Mouse (Mus musculus): ENCODE measurements at regions not wholly inside any gene's neighbourhood (a gene's known extent, or its start where the extent isn't known, plus 50 kb on each side); places are given as distances from the start of the nearest gene placed in this dataset.

DNA sequence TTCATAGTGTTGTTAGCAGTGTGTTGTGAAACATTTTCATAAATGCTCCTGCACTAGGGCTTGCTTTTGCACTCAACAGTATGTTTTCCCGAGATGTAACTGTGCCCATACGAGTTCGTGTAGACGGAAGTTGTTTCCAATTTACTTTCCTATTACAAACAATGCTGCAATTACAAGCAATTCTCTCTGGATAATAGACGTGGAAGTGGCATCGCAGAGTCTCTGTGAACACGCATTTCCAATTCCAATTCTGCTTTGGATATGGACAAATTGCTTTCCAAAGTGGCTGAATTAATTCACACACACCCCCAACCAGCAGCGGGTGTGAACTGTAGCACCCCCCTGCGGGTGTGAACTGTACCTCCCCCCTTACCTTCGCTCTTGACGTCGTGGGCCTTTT is 250.9 kb upstream of the Dio3 start:
- dilution Hi-C loops (cut with MboI; ENCODE audit: extremely low pct_ligation_motif_present, extremely low pct_unique_long_range_greater_than_20kb, low sequenced_read_pairs), result no loop called here
- H3K27ac ChIP-seq (ENCODE audit: insufficient read depth, low read depth), result no peak overlapping the region
- no peaks in the 10 kb centered on the region for H3K4me1 ChIP-seq (ENCODE audit: control insufficient read depth in 1 of 2, insufficient read depth in 2 of 2)
- no peak overlapping the region for H3K9ac ChIP-seq (ENCODE audit: insufficient read depth, low read depth)
- H3K36me3 ChIP-seq (replicated peaks in 1 of 2; ENCODE audit: control insufficient read depth in 1 of 2, insufficient read depth in 1 of 2, low read length in 1 of 2), result no peaks in the 10 kb centered on the region
- no peak for DNase-seq (ENCODE audit: extremely low read depth)
- H3K4me2 ChIP-seq (ENCODE audit: insufficient read depth, low read depth, poor library complexity, severe bottlenecking), result no peak overlapping the region
- peaks cover 90% of the 10 kb centered on the region for H3K9me3 ChIP-seq (replicated peaks; ENCODE audit: low read length)
- no peaks in the 10 kb centered on the region for H3K79me2 ChIP-seq (replicated peaks; ENCODE audit: control insufficient read depth, extremely low read depth, insufficient read depth, poor library complexity, severe bottlenecking)
- in situ Hi-C loops (cut with MboI; ENCODE audit: low pct_ligation_motif_present, low pct_unique_long_range_greater_than_20kb, low sequenced_read_pairs), result loop anchor here (25.0 kb wide), 1 partner anchor 359 kb away; no protein-coding TSS in a partner anchor
- no peak overlapping the region for H3K4me3 ChIP-seq (replicated peaks in 1 of 3; ENCODE audit: low read depth in 2 of 3, low read length in 2 of 3, poor library complexity in 1 of 3)
- TF ChIP-seq MXI1 (IDR thresholded peaks at IDR 0.05; ENCODE audit: low read depth, low read length) (no peak), ZKSCAN1 (IDR thresholded peaks at IDR 0.05; ENCODE audit: borderline replicate concordance, low read depth, low read length) (no peak), ELF1 (IDR thresholded peaks at IDR 0.05; ENCODE audit: low read depth, low read length) (no peak), JUN (IDR thresholded peaks at IDR 0.05; ENCODE audit: insufficient read depth, low read depth, low read length) (no peak), GABPA (IDR thresholded peaks at IDR 0.05; ENCODE audit: insufficient replicate concordance, low read depth, low read length) (no peak), KAT2A (IDR thresholded peaks at IDR 0.05; ENCODE audit: insufficient replicate concordance, low read length) (no peak), UBTF (IDR thresholded peaks at IDR 0.05; ENCODE audit: low read depth, low read length) (no peak), POLR2A (IDR thresholded peaks at IDR 0.05; ENCODE audit: low read depth, low read length) (no peak), CTCF (conservative IDR thresholded peaks at IDR 0.05 in 1 of 2, IDR thresholded peaks at IDR 0.05 in 1 of 2; ENCODE audit: low read depth in 2 of 2, low read length in 2 of 2) (no peak), TCF12 (IDR thresholded peaks at IDR 0.05; ENCODE audit: low read depth, low read length) (no peak), MAX (IDR thresholded peaks at IDR 0.05; ENCODE audit: low read length) (no peak)
- no peaks in the 10 kb centered on the region for H3K27me3 ChIP-seq (replicated peaks)

DNA sequence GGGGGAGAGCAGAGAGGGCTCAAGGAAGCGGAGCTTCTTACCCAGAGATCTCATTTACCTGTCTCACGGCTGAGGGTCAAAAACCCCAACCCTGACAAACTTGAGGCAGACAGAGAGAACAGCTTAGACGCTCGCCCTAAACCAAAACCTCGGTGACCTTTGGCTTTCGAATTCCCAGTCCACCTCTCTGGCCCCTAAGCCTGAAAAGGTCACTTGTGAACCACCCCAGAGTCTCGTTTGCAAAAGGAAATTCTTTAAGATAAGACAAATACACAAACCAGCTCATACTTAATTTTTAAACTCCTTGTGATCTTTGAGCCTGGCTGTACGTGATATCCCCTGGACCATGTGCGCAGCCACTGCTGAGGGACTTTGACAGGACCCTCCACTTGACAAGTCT is 250.2 kb upstream of the Dio3 start:
- in situ Hi-C loops (cut with MboI; ENCODE audit: low pct_ligation_motif_present, low pct_unique_long_range_greater_than_20kb, low sequenced_read_pairs), result loop anchor here (25.0 kb wide), 1 partner anchor 359 kb away; no protein-coding TSS in a partner anchor
- no peak for TF ChIP-seq MAX (IDR thresholded peaks at IDR 0.05; ENCODE audit: low read length)
- TF ChIP-seq NRF1 (IDR thresholded peaks at IDR 0.05; ENCODE audit: low read depth, low read length), result no peak
- TF ChIP-seq KAT2A (IDR thresholded peaks at IDR 0.05; ENCODE audit: insufficient replicate concordance, low read length), result no peak
- no peak for TF ChIP-seq TCF12 (IDR thresholded peaks at IDR 0.05; ENCODE audit: low read depth, low read length)
- H3K4me1 ChIP-seq (ENCODE audit: control insufficient read depth in 1 of 2, insufficient read depth in 2 of 2), result no peaks in the 10 kb centered on the region
- H3K9ac ChIP-seq (ENCODE audit: insufficient read depth, low read depth), result no peak overlapping the region
- dilution Hi-C loops (cut with MboI; ENCODE audit: extremely low pct_ligation_motif_present, extremely low pct_unique_long_range_greater_than_20kb, low sequenced_read_pairs), result no loop called here
- H3K79me2 ChIP-seq (replicated peaks; ENCODE audit: control insufficient read depth, extremely low read depth, insufficient read depth, poor library complexity, severe bottlenecking), result no peaks in the 10 kb centered on the region
- H3K36me3 ChIP-seq (replicated peaks in 1 of 2; ENCODE audit: control insufficient read depth in 1 of 2, insufficient read depth in 1 of 2, low read length in 1 of 2), result no peaks in the 10 kb centered on the region
- H3K27ac ChIP-seq (ENCODE audit: insufficient read depth, low read depth), result no peak overlapping the region
- no peak for DNase-seq (ENCODE audit: extremely low read depth)
- H3K9me3 ChIP-seq (replicated peaks; ENCODE audit: low read length), result peaks cover 90% of the 10 kb centered on the region
- no peak overlapping the region for H3K4me3 ChIP-seq (replicated peaks in 1 of 3; ENCODE audit: low read depth in 2 of 3, low read length in 2 of 3, poor library complexity in 1 of 3)
- no peaks in the 10 kb centered on the region for H3K27me3 ChIP-seq (replicated peaks)
- H3K4me2 ChIP-seq (ENCODE audit: insufficient read depth, low read depth, poor library complexity, severe bottlenecking), result no peak overlapping the region

DNA sequence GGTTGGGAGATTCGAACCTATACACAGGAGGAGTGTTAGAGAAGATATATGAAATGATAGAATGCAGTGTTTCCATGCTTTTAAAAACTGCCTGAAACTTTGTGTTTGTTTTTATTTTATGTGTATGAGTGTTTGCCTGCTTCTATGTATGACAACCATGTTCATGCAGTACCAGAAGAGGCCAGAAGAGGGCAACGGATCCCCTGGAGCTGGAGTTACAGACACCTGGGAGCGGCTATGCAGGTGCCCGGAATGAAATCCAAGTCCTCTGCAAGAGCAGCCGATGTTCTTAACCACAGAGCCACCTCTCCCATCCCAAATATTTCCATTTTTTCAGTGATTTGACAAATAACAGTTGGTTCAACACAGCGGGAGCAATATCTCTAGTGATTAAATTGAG is 247.5 kb upstream of the Dio3 start:
- in situ Hi-C loops (cut with MboI; ENCODE audit: low pct_ligation_motif_present, low pct_unique_long_range_greater_than_20kb, low sequenced_read_pairs), result loop anchor here (25.0 kb wide), 1 partner anchor 356 kb away; no protein-coding TSS in a partner anchor
- no peak overlapping the region for H3K4me3 ChIP-seq (replicated peaks in 1 of 3; ENCODE audit: low read depth in 2 of 3, low read length in 2 of 3, poor library complexity in 1 of 3)
- H3K4me2 ChIP-seq (ENCODE audit: insufficient read depth, low read depth, poor library complexity, severe bottlenecking), result no peak overlapping the region
- DNase-seq (ENCODE audit: extremely low read depth), result no peak
- H3K36me3 ChIP-seq (replicated peaks in 1 of 2; ENCODE audit: control insufficient read depth in 1 of 2, insufficient read depth in 1 of 2, low read length in 1 of 2), result no peaks in the 10 kb centered on the region
- H3K4me1 ChIP-seq (ENCODE audit: control insufficient read depth in 1 of 2, insufficient read depth in 2 of 2), result no peaks in the 10 kb centered on the region
- TF ChIP-seq MAZ (IDR thresholded peaks at IDR 0.05; ENCODE audit: low read depth, low read length) (no peak), JUND (conservative IDR thresholded peaks at IDR 0.05; ENCODE audit: low read depth, low read length) (no peak), HCFC1 (IDR thresholded peaks at IDR 0.05; ENCODE audit: low read depth, low read length) (no peak), NELFE (IDR thresholded peaks at IDR 0.05; ENCODE audit: low read depth, low read length) (no peak), TBP (conservative IDR thresholded peaks at IDR 0.05; ENCODE audit: low read depth, low read length) (no peak), ZNF384 (IDR thresholded peaks at IDR 0.05; ENCODE audit: low read depth, low read length) (no peak), SMC3 (IDR thresholded peaks at IDR 0.05; ENCODE audit: low read depth, low read length) (no peak; the same call in 1 of the 2 replicates), CTCF (conservative IDR thresholded peaks at IDR 0.05 in 1 of 2, IDR thresholded peaks at IDR 0.05 in 1 of 2; ENCODE audit: low read depth in 2 of 2, low read length in 2 of 2) (peak in 1 of 2 experiments; percentile 15; a peak in 2 of 4 replicates)
- no peaks in the 10 kb centered on the region for H3K79me2 ChIP-seq (replicated peaks; ENCODE audit: control insufficient read depth, extremely low read depth, insufficient read depth, poor library complexity, severe bottlenecking)
- no peak overlapping the region for H3K9ac ChIP-seq (ENCODE audit: insufficient read depth, low read depth)
- dilution Hi-C loops (cut with MboI; ENCODE audit: extremely low pct_ligation_motif_present, extremely low pct_unique_long_range_greater_than_20kb, low sequenced_read_pairs), result no loop called here
- H3K27ac ChIP-seq (ENCODE audit: insufficient read depth, low read depth), result no peak overlapping the region
- H3K9me3 ChIP-seq (replicated peaks; ENCODE audit: low read length), result peaks cover 89% of the 10 kb centered on the region
- no peaks in the 10 kb centered on the region for H3K27me3 ChIP-seq (replicated peaks)

All from CH12.LX (cell line).